Mouse (Mus musculus) G1E (cell line): Measurements from ENCODE around the gene Tm4sf5.

ENCODE experiments used
- CTCF ChIP-seq: IDR thresholded peaks from 2 replicates; pipeline ENCODE4 v1.5.1; 2012; ENCODE audit warnings: low read depth, low read length, inconsistent platforms, mixed read lengths
- GATA1 ChIP-seq: IDR thresholded peaks from 2 replicates; pipeline ENCODE4 v1.6.1; 2012; ENCODE audit warnings: borderline replicate concordance, low read length, inconsistent platforms, mixed read lengths
- GATA2 ChIP-seq: IDR thresholded peaks from 2 replicates; pipeline ENCODE4 v1.6.1; 2012; ENCODE audit warnings: low read depth, low read length, inconsistent platforms, borderline replicate concordance
- POLR2AphosphoS5 ChIP-seq: IDR thresholded peaks from 2 replicates; pipeline ENCODE4 v1.6.1; 2012; ENCODE audit warnings: low read depth, low read length, inconsistent platforms; ENCODE audit not compliant: insufficient replicate concordance
- TAL1 ChIP-seq: conservative IDR thresholded peaks from 2 replicates; pipeline ENCODE4 v1.6.1; 2012; ENCODE audit warnings: low read depth, low read length, inconsistent platforms, mixed read lengths

DNA sequence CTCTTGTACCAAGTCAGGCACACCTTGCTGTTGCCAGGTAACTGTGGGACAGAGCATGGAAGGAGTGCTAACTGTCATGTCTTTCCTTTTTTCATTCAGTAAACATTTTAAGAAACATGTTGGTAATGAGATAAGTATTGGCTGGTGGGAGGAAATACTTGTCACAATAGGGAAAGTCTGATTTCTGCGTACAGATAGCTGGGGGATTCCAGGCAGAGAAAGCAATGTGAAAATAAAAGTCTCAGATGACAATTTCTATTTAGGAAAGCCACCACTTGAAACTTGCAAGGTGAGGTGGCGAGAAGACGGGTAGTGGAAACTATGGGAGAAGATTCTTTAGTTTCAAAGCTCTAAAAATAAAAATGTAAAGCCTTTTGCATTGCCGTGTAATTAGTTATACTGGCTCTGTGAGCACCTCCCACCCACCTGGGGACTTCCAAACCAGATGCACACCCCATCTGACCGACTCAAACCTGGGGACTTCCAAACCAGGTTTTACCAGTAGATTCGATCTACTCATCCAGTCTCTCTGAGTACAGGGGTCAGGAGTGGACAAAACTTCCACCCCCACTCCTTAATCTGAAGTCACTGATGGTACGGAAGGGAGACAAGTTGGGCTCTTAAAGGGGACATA lies 7.8 kb downstream of the Tm4sf5 start:
- TF ChIP-seq CTCF (no peak), TAL1 (no peak), GATA1 (no peak), GATA2 (no peak), POLR2AphosphoS5 (no peak)
